Mouse (Mus musculus) layer of hippocampus, postnatal 25 days (tissue): Measurements from ENCODE around the gene Plpp7. TPM values are rescaled to one million over a fixed set of nuclear protein-coding genes. Genes with fewer than 3 reads are reported as not detected.

Experiments
- DNase-seq, 2 experiments: peaks; one replicate each; pipeline ENCODE4 v3.0.0; 2022; ENCODE audit warnings: mixed read lengths in 2 of 2, low spot score in 1 of 2; ENCODE audit errors: extremely low spot score in 1 of 2
- microRNA-seq, 2 experiments: library from miRNA; unstranded; fragments of <30 nt; microRNA quantifications; one replicate each; pipeline ENCODE4 v1.2.0; 2021
- total RNA-seq, 2 experiments: library from RNA; stranded (reverse); gene quantifications; 2 replicates each; pipeline ENCODE4 v1.2.3; 2021

Gene Plpp7
- total RNA-seq, 2 experiments from 2014 or later: 23.7 to 24.4 TPM

- DNase-seq: no peak
These were observed 61.3 kb downstream of the Plpp7 start for GRCm38 (mm10) chr2:32156645-32157044.

DNA sequence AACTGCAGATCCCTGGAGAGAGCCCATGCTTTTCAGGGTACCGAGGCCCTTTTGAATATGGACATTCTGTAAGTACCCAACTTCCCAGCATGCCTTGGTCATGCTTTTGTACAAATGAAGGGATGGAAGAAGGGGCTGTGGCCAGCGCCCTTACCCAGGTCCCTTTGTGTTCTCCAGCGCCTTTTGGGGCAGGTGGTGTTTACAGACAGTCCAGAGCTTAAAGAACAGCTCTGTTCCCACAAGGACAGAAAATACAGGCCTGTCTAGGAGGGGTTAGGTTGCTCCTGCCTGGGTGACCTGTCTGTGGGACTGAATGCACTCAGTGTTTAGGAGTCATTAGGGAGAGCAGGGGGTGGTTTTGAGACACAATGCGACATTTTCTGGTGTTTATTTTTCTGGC lies 62.0 kb downstream of the Plpp7 start:
- DNase-seq: no peak

GRCm38 (mm10) chr2:32158616-32159239 lies 63.4 kb downstream of the Plpp7 start:
- no peak for DNase-seq

Small RNA genes lying within 50 kb of the gene (microRNA-seq; reads per million reads assigned to microRNA genes)
- 3.4 to 4.0 reads per million in 2 experiments for gene Mir7674

Other genes with a start within 250 kb of the Plpp7 start
- gene Fibcd1, start 249.5 kb upstream of the Plpp7 start, total RNA-seq: 100 to 1,000 TPM; 115 to 137 TPM
- gene Lamc3, start 208.2 kb upstream of the Plpp7 start, total RNA-seq: 1 to 10 TPM; 6.8 to 7.3 TPM
- gene Aif1l, start 145.4 kb upstream of the Plpp7 start, total RNA-seq: 1 to 10 TPM; 6.0 to 7.9 TPM
- gene Nup214, start 121.1 kb upstream of the Plpp7 start, total RNA-seq: 10 to 100 TPM; 49.3 to 63.5 TPM
- 1 to 10 TPM; 3.2 to 6.3 TPM for gene Fam78a, start 10.7 kb upstream of the Plpp7 start, total RNA-seq
- 100 to 1,000 TPM; 248 to 275 TPM for gene Prrc2b, start 55.6 kb downstream of the Plpp7 start, total RNA-seq
- 10 to 100 TPM; 21.4 to 25.2 TPM for gene Pomt1, start 141.1 kb downstream of the Plpp7 start, total RNA-seq
- 10 to 100 TPM; 52.8 to 60.0 TPM for gene Uck1, start 164.6 kb downstream of the Plpp7 start, total RNA-seq
- gene Golga2, start 191.9 kb downstream of the Plpp7 start, total RNA-seq: 10 to 100 TPM; 81.4 to 89.9 TPM
- 100 to 1,000 TPM; 206 to 208 TPM for gene Swi5, start 192.5 kb downstream of the Plpp7 start, total RNA-seq